Mouse (Mus musculus): Measurements from ENCODE around the gene Hint1. TPM values are rescaled to one million over a fixed set of nuclear protein-coding genes. Genes with fewer than 3 reads are reported as not detected.

Hint1 gene
- 100 to 1,000 TPM; 252 to 273 TPM for total RNA-seq (2021)
- long read RNA-seq, experiment 1, transcript Hint1-201 (3 exons, 636 nt) = major isoform, 109 of 114 reads
- long read RNA-seq, experiment 1, partial matches to known transcripts = 1 of 114 reads
- long read RNA-seq, experiment 1, other reads (novel, unspliced or antisense) = 4 of 114 reads
- long read RNA-seq, experiment 2, transcript Hint1-201 (3 exons, 636 nt) = major isoform, 159 of 166 reads
- long read RNA-seq, experiment 2, partial matches to known transcripts = 1 of 166 reads
- long read RNA-seq, experiment 2, other reads (novel, unspliced or antisense) = 6 of 166 reads

GRCm38 (mm10) chr11:54866119-54867048 lies at the start of gene Hint1:
Gene Hint1, plus strand, starts transcription at chr11:54866383.
- H3K27ac ChIP-seq = peak within 1 kb of the TSS; percentile 99
- TF ChIP-seq CTCF (conservative IDR thresholded peaks at IDR 0.05) = peak; percentile 62
- peak; percentile 92 to 93 for DNase-seq (ENCODE audit: low spot score in 2 of 2)
- peak within 1 kb of the TSS; percentile 79 for H3K4me3 ChIP-seq

GRCm38 (mm10) chr11:54817449-54817848 lies 48.7 kb upstream of the Hint1 start:
- no peak for DNase-seq (ENCODE audit: low spot score in 2 of 2)
- Histone ChIP-seq H3K27ac (no peak overlapping the region), H3K4me3 (no peak overlapping the region)
- no peak for TF ChIP-seq CTCF (conservative IDR thresholded peaks at IDR 0.05)

DNA sequence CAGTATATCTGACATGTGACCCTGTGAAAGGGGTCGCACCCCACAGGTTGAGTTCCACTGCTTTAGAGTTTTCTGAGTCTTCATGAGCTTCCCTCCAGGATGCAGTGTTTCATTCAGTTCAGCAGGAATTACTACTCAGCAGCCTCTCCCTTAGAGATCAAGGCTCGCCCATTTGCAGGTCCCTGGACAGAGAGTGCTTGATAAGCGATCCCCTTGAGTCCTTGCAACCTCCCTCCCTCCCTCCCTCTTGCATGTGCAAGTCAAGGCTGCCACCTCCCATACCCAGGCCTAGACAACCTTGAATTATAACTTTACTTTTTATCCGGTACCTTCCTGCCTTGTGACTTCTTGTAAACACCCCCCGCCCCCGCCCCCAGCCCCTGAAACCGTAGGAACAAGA lies 46.7 kb upstream of the Hint1 start:
- no peak for DNase-seq (ENCODE audit: low spot score in 2 of 2)
- TF ChIP-seq CTCF (conservative IDR thresholded peaks at IDR 0.05) = no peak
- no peak overlapping the region for H3K4me3 ChIP-seq
- no peak overlapping the region for H3K27ac ChIP-seq

DNA sequence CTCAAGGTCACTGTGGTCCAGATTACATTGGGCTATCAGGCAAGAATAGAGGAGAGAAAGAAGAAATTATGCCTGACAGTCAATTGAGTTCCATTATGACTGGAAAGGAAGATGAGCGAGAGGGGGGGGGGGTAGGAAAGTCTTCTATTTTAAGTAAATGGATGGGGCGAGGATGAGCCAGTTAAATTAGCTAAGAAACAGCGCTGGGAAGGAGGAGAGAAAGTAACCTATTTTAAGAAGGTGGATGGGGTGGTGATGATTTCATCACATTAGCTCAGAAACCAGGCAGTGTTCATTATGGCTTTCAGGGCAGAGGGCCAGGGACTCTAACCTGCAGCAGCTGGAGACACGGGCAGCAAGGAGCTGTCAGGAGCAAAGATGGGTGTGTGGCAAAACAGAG lies 42.7 kb upstream of the Hint1 start:
- Histone ChIP-seq H3K27ac (no peak overlapping the region), H3K4me3 (no peak overlapping the region)
- DNase-seq (ENCODE audit: low spot score in 2 of 2) = no peak
- no peak for TF ChIP-seq CTCF (conservative IDR thresholded peaks at IDR 0.05)

DNA sequence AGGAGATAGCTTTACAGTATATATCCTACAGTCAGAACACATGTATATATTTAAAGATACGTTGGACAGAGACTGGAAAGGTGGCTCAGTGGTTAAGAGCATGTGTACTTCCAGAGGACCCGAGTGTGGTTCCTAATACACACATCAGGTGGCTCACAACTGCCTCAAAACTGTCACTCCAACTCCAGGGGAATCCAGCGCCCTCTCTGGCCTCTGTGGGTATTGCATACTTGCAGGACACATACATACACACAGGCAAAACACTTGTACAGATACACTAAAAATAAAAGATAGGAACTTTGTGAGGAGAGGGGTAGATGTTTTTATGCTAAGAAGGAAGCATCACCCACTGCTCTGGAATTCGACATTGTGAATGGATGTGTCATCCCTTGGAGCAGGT lies 40.4 kb upstream of the Hint1 start:
- Histone ChIP-seq H3K4me3 (no peak overlapping the region), H3K27ac (no peak overlapping the region)
- no peak for DNase-seq (ENCODE audit: low spot score in 2 of 2)
- peak; percentile 58 for TF ChIP-seq CTCF (conservative IDR thresholded peaks at IDR 0.05)

GRCm38 (mm10) chr11:54826819-54827218 lies 39.4 kb upstream of the Hint1 start:
- TF ChIP-seq CTCF (conservative IDR thresholded peaks at IDR 0.05) = no peak
- Histone ChIP-seq H3K27ac (no peak overlapping the region), H3K4me3 (no peak overlapping the region)
- no peak for DNase-seq (ENCODE audit: low spot score in 2 of 2)

- Histone ChIP-seq H3K27ac (peak overlapping the region; percentile 90), H3K4me3 (no peak overlapping the region)
- no peak for TF ChIP-seq CTCF (conservative IDR thresholded peaks at IDR 0.05)
- DNase-seq (ENCODE audit: low spot score in 2 of 2) = peak; percentile 76 to 90
These were observed 32.4 kb upstream of the Hint1 start for GRCm38 (mm10) chr11:54833833-54834232.

- peak; percentile 63 for TF ChIP-seq CTCF (conservative IDR thresholded peaks at IDR 0.05)
- no peak for DNase-seq (ENCODE audit: low spot score in 2 of 2)
- Histone ChIP-seq H3K27ac (peak overlapping the region; percentile 90), H3K4me3 (no peak overlapping the region)
These were observed 31.6 kb upstream of the Hint1 start for GRCm38 (mm10) chr11:54834596-54834995.

DNA sequence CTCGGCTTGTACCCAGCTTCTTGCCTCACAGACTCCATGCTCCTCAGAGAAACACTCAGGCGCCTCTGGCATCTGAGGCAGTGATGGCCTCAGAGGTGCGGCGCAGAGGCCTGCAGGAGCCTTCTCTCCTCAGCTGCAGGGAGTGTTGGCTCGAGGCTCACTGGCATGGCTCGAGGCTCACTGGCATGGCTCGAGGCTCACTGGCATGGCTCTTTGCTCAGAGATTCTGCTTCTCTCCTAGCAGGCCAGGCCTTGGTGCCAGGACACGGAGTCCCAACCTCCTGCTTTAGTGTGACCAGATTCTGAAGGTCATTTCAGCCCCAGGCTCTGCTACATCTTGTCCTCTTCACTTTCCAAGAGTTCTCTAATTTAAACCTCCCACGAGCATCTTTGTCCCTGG lies 30.1 kb upstream of the Hint1 start:
- H3K4me3 ChIP-seq = no peak overlapping the region
- DNase-seq (ENCODE audit: low spot score in 2 of 2) = no peak
- peak overlapping the region; percentile 0; the same call in 1 of the 2 replicates for H3K27ac ChIP-seq
- no peak for TF ChIP-seq CTCF (conservative IDR thresholded peaks at IDR 0.05)

GRCm38 (mm10) chr11:54839696-54840095 lies 26.5 kb upstream of the Hint1 start:
- TF ChIP-seq CTCF (conservative IDR thresholded peaks at IDR 0.05) = peak; percentile 23; the same call in 1 of the 2 replicates
- DNase-seq (ENCODE audit: low spot score in 2 of 2) = no peak
- H3K4me3 ChIP-seq = no peak overlapping the region
- no peak overlapping the region for H3K27ac ChIP-seq

- no peak for TF ChIP-seq CTCF (conservative IDR thresholded peaks at IDR 0.05)
- DNase-seq (ENCODE audit: low spot score in 2 of 2) = no peak
These were observed 25.3 kb upstream of the Hint1 start for GRCm38 (mm10) chr11:54840891-54841290.

GRCm38 (mm10) chr11:54844424-54844823 lies 21.8 kb upstream of the Hint1 start:
- DNase-seq (ENCODE audit: low spot score in 2 of 2) = no peak
- no peak for TF ChIP-seq CTCF (conservative IDR thresholded peaks at IDR 0.05)
- Histone ChIP-seq H3K27ac (peak overlapping the region; percentile 76), H3K4me3 (no peak overlapping the region)

More at GRCm38 (mm10) chr11:54840891-54841290, 25.3 kb upstream of the Hint1 start:
- Histone ChIP-seq H3K4me3 (no peak overlapping the region), H3K27ac (no peak overlapping the region)

GRCm38 (mm10) chr11:54844959-54845358 lies 21.2 kb upstream of the Hint1 start:
- DNase-seq (ENCODE audit: low spot score in 2 of 2) = no peak
- H3K27ac ChIP-seq = peak overlapping the region; percentile 76
- H3K4me3 ChIP-seq = no peak overlapping the region
- TF ChIP-seq CTCF (conservative IDR thresholded peaks at IDR 0.05) = no peak

Measured in layer of hippocampus, adult 2 months (tissue).